Mouse (Mus musculus) cerebral cortex, adult 2 months (tissue): ENCODE measurements around the gene Zbtb20.

Experiments used
- WGBS: fragments of 180-500 bp; shearing (Covaris S2); methylation state at CpG from one replicate; pipeline ENCODE4 v1.1.7; 2018; 5-methylcytosine and 5-hydroxymethylcytosine counted together

The Zbtb20 gene

GRCm38 (mm10) chr16:43219367-43219766 is 343.7 kb downstream of the Zbtb20 start:
- whole genome bisulfite sequencing = 100% methylated on average over 1 of the region's 1 CpGs

GRCm38 (mm10) chr16:43221313-43221712 is 345.6 kb downstream of the Zbtb20 start:
- 61% methylated on average over 4 of the region's 4 CpGs for WGBS

GRCm38 (mm10) chr16:43230253-43230652 is 354.6 kb downstream of the Zbtb20 start:
- WGBS = 66% methylated on average over 4 of the region's 4 CpGs

GRCm38 (mm10) chr16:43235317-43235716 is 359.6 kb downstream of the Zbtb20 start:
- 56% methylated on average over 7 of the region's 7 CpGs for WGBS

- WGBS = 47% methylated on average over 8 of the region's 8 CpGs
Observed at GRCm38 (mm10) chr16:43235721-43236159, 360.1 kb downstream of the Zbtb20 start.

- WGBS = 84% methylated on average over 2 of the region's 2 CpGs
Observed at GRCm38 (mm10) chr16:43237551-43237950, 361.9 kb downstream of the Zbtb20 start.

GRCm38 (mm10) chr16:43247026-43247425 is 371.3 kb downstream of the Zbtb20 start:
- WGBS = 85% methylated on average over 5 of the region's 5 CpGs

GRCm38 (mm10) chr16:43253077-43253476 is 377.4 kb downstream of the Zbtb20 start:
- WGBS = 24% methylated on average over 2 of the region's 2 CpGs

- WGBS = 89% methylated on average over 4 of the region's 4 CpGs
Observed at GRCm38 (mm10) chr16:43253746-43254145, 378.1 kb downstream of the Zbtb20 start.

- WGBS = 95% methylated on average over 3 of the region's 3 CpGs
Observed at GRCm38 (mm10) chr16:43256191-43256899, 380.7 kb downstream of the Zbtb20 start.

GRCm38 (mm10) chr16:43256900-43257281 is 381.2 kb downstream of the Zbtb20 start:
- 88% methylated on average over 1 of the region's 1 CpGs for WGBS

GRCm38 (mm10) chr16:43259466-43259865 is 383.8 kb downstream of the Zbtb20 start:
- WGBS = 58% methylated on average over 1 of the region's 1 CpGs

- 92% methylated on average over 2 of the region's 2 CpGs for WGBS
Observed at GRCm38 (mm10) chr16:43260862-43261261, 385.2 kb downstream of the Zbtb20 start.

GRCm38 (mm10) chr16:43274057-43274595 is 398.4 kb downstream of the Zbtb20 start:
- 69% methylated on average over 2 of the region's 2 CpGs for WGBS

GRCm38 (mm10) chr16:43276764-43277163 is 401.1 kb downstream of the Zbtb20 start:
- WGBS = 96% methylated on average over 4 of the region's 4 CpGs

- 74% methylated on average over 1 of the region's 1 CpGs for WGBS
Observed at GRCm38 (mm10) chr16:43286319-43286718, 410.6 kb downstream of the Zbtb20 start.

GRCm38 (mm10) chr16:43286783-43287383 is 411.2 kb downstream of the Zbtb20 start:
- 82% methylated on average over 1 of the region's 1 CpGs for WGBS

GRCm38 (mm10) chr16:43291423-43291822 is 415.7 kb downstream of the Zbtb20 start:
- 58% methylated on average over 3 of the region's 3 CpGs for WGBS

GRCm38 (mm10) chr16:43297953-43298596 is 422.4 kb downstream of the Zbtb20 start:
- 69% methylated on average over 5 of the region's 5 CpGs for WGBS

- 90% methylated on average over 3 of the region's 3 CpGs for WGBS
Observed at GRCm38 (mm10) chr16:43300420-43300819, 424.7 kb downstream of the Zbtb20 start.

GRCm38 (mm10) chr16:43302171-43302570 is 426.5 kb downstream of the Zbtb20 start:
- WGBS = 91% methylated on average over 2 of the region's 2 CpGs
